Mouse (Mus musculus): ENCODE data around the gene Nfia.

- TF ChIP-seq CTCF (conservative IDR thresholded peaks at IDR 0.05; ENCODE audit: low read length) = no peak
- no peak for TF ChIP-seq POU5F1 (IDR thresholded peaks at IDR 0.05; ENCODE audit: borderline replicate concordance, low read length)
These were observed 185.6 kb downstream of the Nfia start for GRCm38 (mm10) chr4:97958121-97958520.
